Mouse (Mus musculus): ENCODE results near the gene Fam104a.
"Not testable (repeated sequence)": the region's sequence is repeated elsewhere in the genome, so short reads cannot be mapped to it uniquely, and the experiment has no call there.

Fam104a gene

DNA sequence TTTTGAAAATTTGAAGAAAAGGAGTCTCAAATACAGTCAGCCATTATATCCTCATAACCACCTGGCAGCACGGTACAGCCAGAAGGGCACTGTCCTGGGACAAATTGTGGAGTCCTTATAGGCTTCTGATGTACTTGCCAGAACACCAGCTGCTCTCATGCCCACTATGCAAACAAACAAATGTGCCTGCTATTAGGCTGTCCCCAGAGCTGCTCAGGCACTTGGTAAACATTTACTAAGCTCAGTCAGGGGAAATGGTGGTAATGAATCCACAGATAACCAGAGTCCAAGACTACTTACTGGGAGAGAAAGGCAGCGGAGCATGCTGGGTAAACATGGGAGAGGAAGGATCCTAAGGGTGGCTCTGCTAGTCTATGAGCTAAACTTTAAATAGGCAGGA lies 16.8 kb downstream of the Fam104a start:
- intact Hi-C loops (cut with DNase I): no loop called here

GRCm38 (mm10) chr11:113666648-113667047 lies 17.3 kb downstream of the Fam104a start:
- intact Hi-C loops (cut with DNase I): no loop called here

- intact Hi-C loops (cut with DNase I): no loop called here
Observed at GRCm38 (mm10) chr11:113666205-113666604, 17.8 kb downstream of the Fam104a start.

GRCm38 (mm10) chr11:113664279-113664678 lies 19.7 kb downstream of the Fam104a start:
- intact Hi-C loops (cut with DNase I): no loop called here

GRCm38 (mm10) chr11:113661835-113662351 lies 22.1 kb downstream of the Fam104a start:
- intact Hi-C loops (cut with DNase I): no loop called here

- intact Hi-C loops (cut with DNase I): no loop called here
Observed at GRCm38 (mm10) chr11:113660940-113661339, 23.0 kb downstream of the Fam104a start.

- intact Hi-C loops (cut with DNase I): not testable (repeated sequence)
Observed at GRCm38 (mm10) chr11:113660213-113660612, 23.7 kb downstream of the Fam104a start.

DNA sequence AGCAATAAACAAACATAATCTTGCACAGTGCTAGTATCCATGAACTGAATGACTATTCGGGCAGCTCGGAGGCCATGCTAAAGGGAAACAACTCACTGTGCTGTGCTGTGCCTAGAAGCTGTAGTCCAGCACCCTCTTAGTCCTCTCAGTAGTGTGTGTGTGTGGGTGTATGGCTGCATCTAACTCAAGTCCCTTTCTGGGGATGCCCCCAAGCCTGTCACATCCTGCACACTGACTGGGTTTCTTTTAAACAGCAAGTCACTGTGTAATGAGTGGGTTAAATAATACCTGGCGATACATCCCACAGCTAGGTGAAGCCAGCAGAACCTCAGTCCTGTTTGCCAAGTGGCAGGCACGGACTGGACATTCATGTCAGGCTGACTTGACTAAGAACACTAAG lies 25.2 kb downstream of the Fam104a start:
- intact Hi-C loops (cut with DNase I): no loop called here

DNA sequence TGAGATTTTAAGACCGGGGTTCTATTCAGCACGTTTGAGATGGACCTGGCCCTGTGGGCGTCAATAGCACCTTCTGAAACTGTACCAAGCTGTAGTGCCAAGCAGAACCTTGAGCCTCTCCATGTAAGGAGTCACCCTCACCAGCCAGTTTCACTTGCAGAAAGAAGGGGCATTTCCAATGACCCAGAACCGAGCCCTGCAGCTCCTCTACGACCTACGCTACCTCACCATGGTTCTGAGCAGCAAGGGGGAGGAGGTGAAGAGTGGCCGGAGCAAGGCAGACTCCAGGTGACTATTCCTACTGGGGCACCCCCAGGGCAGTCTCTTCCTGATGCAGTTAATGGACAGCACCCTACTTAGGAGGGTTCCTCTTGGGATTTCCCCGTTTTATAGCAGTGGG lies 25.6 kb downstream of the Fam104a start:
- intact Hi-C loops (cut with DNase I): no loop called here

DNA sequence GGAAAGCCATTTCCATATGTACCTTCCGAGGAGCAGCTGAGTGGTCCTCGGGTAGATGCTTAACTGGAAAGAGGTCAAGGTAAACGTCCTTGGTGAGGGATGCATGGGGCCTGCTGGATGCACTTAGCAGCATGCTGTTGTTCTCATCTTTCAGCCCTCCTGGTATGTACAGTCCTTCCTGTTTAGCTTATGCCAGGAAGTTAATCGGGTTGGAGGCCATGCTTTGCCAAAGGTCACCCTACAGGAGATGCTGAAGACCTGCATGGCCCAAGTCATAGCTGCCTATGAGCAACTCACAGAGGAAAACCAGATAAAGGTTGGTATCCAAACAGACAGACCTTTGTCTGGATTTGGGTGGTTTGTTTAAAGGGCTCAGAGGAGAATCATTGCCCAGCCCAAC lies 26.7 kb downstream of the Fam104a start:
- intact Hi-C loops (cut with DNase I): no loop called here

DNA sequence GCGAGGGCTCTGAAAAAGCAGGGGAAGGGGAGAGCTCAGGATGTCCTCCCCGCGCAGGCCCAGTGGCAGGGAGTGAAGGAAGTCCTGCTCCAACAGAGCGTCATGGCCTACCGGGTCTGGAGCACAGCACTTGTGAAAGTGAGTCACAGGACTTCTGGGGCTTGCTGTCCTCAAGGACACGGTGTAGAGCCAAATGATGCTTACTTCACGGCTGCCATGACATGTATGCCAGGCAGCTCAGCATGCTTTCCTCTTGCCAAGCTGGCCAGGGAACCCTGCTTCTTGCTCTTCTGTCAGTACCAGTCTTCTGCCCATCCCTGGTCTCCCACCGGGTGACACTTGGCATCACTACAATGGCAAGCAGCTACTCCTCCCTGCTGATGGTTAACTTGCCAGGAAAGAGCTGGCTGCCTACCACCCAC lies 27.4 kb downstream of the Fam104a start:
- intact Hi-C loops (cut with DNase I): no loop called here

- intact Hi-C loops (cut with DNase I): no loop called here
Observed at GRCm38 (mm10) chr11:113654561-113655270, 29.2 kb downstream of the Fam104a start.

DNA sequence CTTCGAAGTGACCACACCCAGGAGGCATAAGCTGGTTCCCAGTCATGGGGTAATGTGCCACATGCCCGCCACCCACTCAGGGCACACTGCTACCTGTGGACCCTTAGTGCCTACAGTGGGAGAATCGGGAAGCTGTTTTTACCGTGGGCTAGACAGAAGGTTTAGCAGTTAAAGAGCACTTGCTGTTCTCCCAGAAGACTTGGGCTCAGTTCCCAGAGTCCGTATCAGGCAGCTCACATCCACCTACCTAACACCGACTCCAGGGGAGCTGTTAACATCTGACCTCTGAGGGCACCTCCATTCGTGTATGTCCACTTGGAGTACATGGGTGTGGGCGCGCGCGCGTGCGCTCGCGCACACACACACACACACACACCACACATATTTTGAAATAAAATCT lies 29.9 kb downstream of the Fam104a start:
- intact Hi-C loops (cut with DNase I): no loop called here

DNA sequence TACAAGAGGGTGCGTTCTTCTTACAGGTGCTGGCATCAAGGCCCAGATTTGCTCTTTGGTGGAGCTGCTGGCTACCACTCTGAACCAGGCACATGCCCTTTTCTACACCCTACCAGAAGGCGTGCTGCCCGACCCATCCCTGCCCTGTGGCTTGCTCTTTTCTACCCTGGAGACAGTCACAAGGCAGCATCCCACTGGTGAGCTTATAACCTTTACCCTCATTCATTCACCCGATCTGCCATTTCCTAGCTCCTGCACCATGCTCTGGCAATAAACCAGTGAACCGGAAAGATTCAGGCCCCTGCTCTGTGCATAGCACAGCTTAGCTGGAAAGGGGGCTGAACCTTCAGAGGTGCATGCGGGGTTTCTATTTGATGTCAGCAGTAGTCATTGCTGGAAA lies 31.4 kb downstream of the Fam104a start:
- intact Hi-C loops (cut with DNase I): no loop called here

DNA sequence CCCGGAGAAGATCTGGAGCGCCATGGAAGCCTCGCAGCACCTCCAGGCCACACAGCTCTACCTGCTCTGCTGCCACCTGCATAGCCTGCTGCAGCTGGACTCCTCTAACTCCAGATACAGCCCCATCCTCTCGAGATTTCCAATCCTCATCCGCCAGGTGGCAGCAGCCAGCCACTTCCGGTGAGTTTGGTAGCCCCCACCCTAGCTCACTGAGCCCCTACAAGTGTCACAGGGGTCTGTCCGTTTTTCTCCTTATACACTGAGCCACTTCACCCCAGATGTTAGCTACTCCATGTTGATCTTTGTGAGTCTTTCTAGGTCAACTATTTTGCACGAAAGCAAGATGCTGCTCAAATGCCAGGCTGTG lies 32.1 kb downstream of the Fam104a start:
- intact Hi-C loops (cut with DNase I): no loop called here

- intact Hi-C loops (cut with DNase I): no loop called here
Observed at GRCm38 (mm10) chr11:113651206-113651906, 32.6 kb downstream of the Fam104a start.

GRCm38 (mm10) chr11:113649353-113650210 lies 34.4 kb downstream of the Fam104a start, which contains the start of gene Slc39a11:
Gene Slc39a11 (minus strand): TSS chr11:113650079.
- intact Hi-C loops (cut with DNase I): loop anchor here (5.0 kb wide), 2 partner anchors 33 to 163 kb away; partner anchors contain the start of genes D11Wsu47e and Fam104a

GRCm38 (mm10) chr11:113648690-113649352 lies 35.1 kb downstream of the Fam104a start, which contains the start of gene Cog1:
Gene Cog1 (plus strand): TSS chr11:113649169.
- intact Hi-C loops (cut with DNase I): loop anchor here (5.0 kb wide), 2 partner anchors 33 to 163 kb away; partner anchors contain the start of genes D11Wsu47e and Fam104a

GRCm38 (mm10) chr11:113648152-113648551 lies 35.8 kb downstream of the Fam104a start:
- intact Hi-C loops (cut with DNase I): loop anchor here (5.0 kb wide), 2 partner anchors 34 to 164 kb away; partner anchors contain the start of genes D11Wsu47e and Fam104a

GRCm38 (mm10) chr11:113645181-113645580 lies 38.8 kb downstream of the Fam104a start:
- intact Hi-C loops (cut with DNase I): loop anchor here (5.0 kb wide), 2 partner anchors 37 to 167 kb away; partner anchors contain the start of genes D11Wsu47e and Fam104a

GRCm38 (mm10) chr11:113638680-113639079 lies 45.3 kb downstream of the Fam104a start:
- intact Hi-C loops (cut with DNase I): no loop called here
